Mouse (Mus musculus) lung, adult 2 months (tissue): ENCODE data around the gene Als2cr12.

ENCODE experiments used
- CTCF ChIP-seq: fragments of 200-500 bp; IDR thresholded peaks from 2 replicates; pipeline ENCODE4 v1.5.1; 2011; ENCODE audit warnings: mild to moderate bottlenecking, low read length, control low read depth; ENCODE audit not compliant: insufficient read depth
- POLR2A ChIP-seq: fragments of 200-500 bp; IDR thresholded peaks from 2 replicates; pipeline ENCODE4 v1.6.1; 2011; ENCODE audit warnings: low read depth, mild to moderate bottlenecking, control low read depth, low read length, borderline replicate concordance; ENCODE audit errors: extremely low read depth

DNA sequence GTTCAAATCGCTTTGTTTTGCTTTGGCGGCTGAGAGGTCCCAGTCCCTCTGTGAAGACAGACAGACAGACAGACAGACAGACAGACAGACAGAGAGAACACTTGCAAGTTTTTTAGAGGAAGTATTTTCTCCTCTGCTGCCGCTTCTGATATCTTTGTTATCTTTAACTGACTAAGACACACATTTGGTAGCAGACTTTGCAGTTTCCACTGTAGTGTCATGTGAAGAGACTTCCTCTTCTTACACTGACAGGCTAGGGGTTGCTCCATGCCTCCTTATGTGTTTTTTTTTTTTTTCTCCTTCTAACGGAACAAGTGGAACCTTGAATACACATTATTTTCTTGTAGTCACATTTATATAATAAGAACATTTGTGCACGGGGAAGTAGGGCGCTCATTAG is 47.5 kb upstream of the Als2cr12 start:
- TF ChIP-seq CTCF (no peak), POLR2A (no peak)
